In genomic region chr2:121588309-121588694, GRCm38 (mm10) we compare ENCODE assay signal across 8 mouse cellular contexts.
DNase-seq lines count a peak whose midpoint lies in the region; ATAC-seq lines count a peak whose summit lies in the region.

No protein-coding gene starts in this region.

- H3K4me1 ChIP-seq in heart, embryonic 13.5 days, result peaks cover 35% of the 10 kb centered on the region
- peaks cover 26% of the 10 kb centered on the region for H3K4me1 ChIP-seq in neural tube, embryonic 13.5 days (replicated peaks)

- H3K4me3 ChIP-seq in heart, embryonic 13.5 days, result 0 out of 2 replicates have a peak overlapping the region, but pooled peaks have one; percentile 6
- no peak overlapping the region for H3K4me3 ChIP-seq in neural tube, embryonic 13.5 days

- peak overlapping the region; percentile 56 for H3K27ac ChIP-seq in heart, embryonic 13.5 days (replicated peaks)
- peak overlapping the region; percentile 53 for H3K27ac ChIP-seq in neural tube, embryonic 13.5 days (replicated peaks)

- H3K9ac ChIP-seq in heart, embryonic 13.5 days, result peak overlapping the region; percentile 34; the same call in 1 of the 2 replicates
- 0 out of 2 replicates have a peak overlapping the region, but pooled peaks have one; percentile 23 for H3K9ac ChIP-seq in neural tube, embryonic 13.5 days

- ATAC-seq in heart, embryonic 13.5 days (ENCODE audit: extremely low read depth, insufficient number of reproducible peaks, low FRiP score, low TSS enrichment), result no peak
- ATAC-seq in neural tube, embryonic 13.5 days (ENCODE audit: low read depth), result 0 out of 2 replicates have a peak, but pooled peaks have one; percentile 38

- 27% methylated on average over 4 of the region's 4 CpGs for WGBS in heart, embryonic 13.5 days
- WGBS in neural tube, embryonic 13.5 days, result 32% methylated on average over 4 of the region's 4 CpGs

- no peaks in the 10 kb centered on the region for H3K9me3 ChIP-seq in heart, embryonic 13.5 days
- no peaks in the 10 kb centered on the region for H3K9me3 ChIP-seq in neural tube, embryonic 13.5 days

- peak; percentile 43 to 46 for DNase-seq in cerebellum, adult 18-20 months
- DNase-seq in cerebellum, postnatal 4 days (ENCODE audit: low spot score in 2 of 2), result no peak
- DNase-seq in embryo, embryonic 10 days (ENCODE audit: low spot score), result peak; percentile 60
- DNase-seq in layer of hippocampus, adult 9-11 months, result peak; percentile 31
- DNase-seq in frontal cortex, postnatal 25 days (ENCODE audit: low spot score in 2 of 2), result no peak
- no peak for DNase-seq in yolk sac, embryonic 10.5 days (ENCODE audit: low spot score)

- H3K27me3 ChIP-seq in heart, embryonic 13.5 days (replicated peaks), result peaks cover 11% of the 10 kb centered on the region
- no peaks in the 10 kb centered on the region for H3K27me3 ChIP-seq in neural tube, embryonic 13.5 days

- no peaks in the 10 kb centered on the region for H3K36me3 ChIP-seq in heart, embryonic 13.5 days
- peaks cover 4% of the 10 kb centered on the region; the same call in 1 of the 2 replicates for H3K36me3 ChIP-seq in neural tube, embryonic 13.5 days

- peak overlapping the region; percentile 25 for H3K4me2 ChIP-seq in heart, embryonic 13.5 days
- no peak overlapping the region for H3K4me2 ChIP-seq in neural tube, embryonic 13.5 days

Comparison
In these comparisons a context has a peak if more than half of its experiments do, and no peak if none do; other contexts are left out.
1. DNase-seq: peak in cerebellum, adult 18-20 months (2 of 2), embryo, embryonic 10 days (single experiment) and layer of hippocampus, adult 9-11 months (single experiment); none in cerebellum, postnatal 4 days (0 of 2), frontal cortex, postnatal 25 days (0 of 2) and yolk sac, embryonic 10.5 days (single experiment).